Mouse (Mus musculus) G1E (cell line): ENCODE data around the gene Cyp2d10.

Experiments used
- CTCF ChIP-seq: IDR thresholded peaks from 2 replicates; pipeline ENCODE4 v1.5.1; 2012; ENCODE audit warnings: low read depth, low read length, inconsistent platforms, mixed read lengths
- GATA1 ChIP-seq: IDR thresholded peaks from 2 replicates; pipeline ENCODE4 v1.6.1; 2012; ENCODE audit warnings: borderline replicate concordance, low read length, inconsistent platforms, mixed read lengths
- POLR2AphosphoS5 ChIP-seq: IDR thresholded peaks from 2 replicates; pipeline ENCODE4 v1.6.1; 2012; ENCODE audit warnings: low read depth, low read length, inconsistent platforms; ENCODE audit not compliant: insufficient replicate concordance

DNA sequence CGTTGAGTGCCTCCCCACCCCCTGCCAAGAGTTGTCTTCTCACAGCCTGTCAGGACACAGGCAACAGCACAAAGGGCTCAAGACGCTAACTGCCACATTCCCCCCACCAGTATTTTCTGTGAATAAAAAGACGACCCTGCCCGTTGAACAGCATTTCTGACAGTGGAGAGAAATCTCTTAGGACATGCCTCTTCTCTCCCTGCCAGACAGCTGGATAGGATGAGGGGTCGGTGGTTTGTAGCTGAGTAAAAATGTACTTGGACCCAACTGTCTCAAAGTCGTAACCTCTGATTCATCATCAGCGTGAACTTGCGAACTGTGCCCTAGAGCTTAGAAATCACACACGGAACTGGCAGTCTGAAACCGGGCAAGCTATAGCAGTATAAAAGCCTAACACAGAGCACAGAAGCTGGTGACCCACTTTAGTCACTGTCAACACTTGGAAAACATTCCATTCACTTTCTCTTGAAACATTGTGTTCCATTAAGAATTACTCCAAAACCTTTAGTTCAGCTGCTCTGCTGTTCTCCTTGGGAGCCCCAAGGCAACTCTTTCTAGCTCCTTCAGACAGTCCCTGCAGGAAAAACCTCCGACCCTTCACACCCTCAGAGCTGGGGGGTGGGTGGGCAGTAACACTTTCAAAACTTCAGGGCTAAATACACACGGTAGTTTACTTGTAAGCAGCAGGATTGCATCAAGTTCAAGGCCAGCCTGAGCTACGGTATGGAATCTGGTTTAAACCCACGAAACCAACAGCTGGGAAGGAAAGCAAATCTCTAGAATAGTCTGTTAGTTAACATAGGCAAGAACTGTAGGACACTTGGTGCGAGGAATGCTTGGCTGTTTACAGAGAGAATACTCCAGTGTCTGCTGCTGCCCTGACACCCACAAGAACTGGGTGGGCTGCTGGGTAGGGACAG lies 28.5 kb downstream of the Cyp2d10 start:
- TF ChIP-seq CTCF (no peak), GATA1 (no peak), POLR2AphosphoS5 (no peak)
